Mouse (Mus musculus) layer of hippocampus, adult 18-20 months (tissue): ENCODE measurements around the gene Tnk1. TPM values are rescaled to one million over a fixed set of nuclear protein-coding genes. Genes with fewer than 3 reads are reported as not detected.
"Not testable (repeated sequence)": the region's sequence is repeated elsewhere in the genome, so short reads cannot be mapped to it uniquely, and the experiment has no call there.

Experiments
- DNase-seq, 2 experiments: peaks; one replicate each; pipeline ENCODE4 v3.0.0; 2022; ENCODE audit warnings: low spot score in 2 of 2
- total RNA-seq, 2 experiments: library from RNA; stranded (reverse); gene quantifications; 2 replicates each; pipeline ENCODE4 v1.2.3; 2021

Gene Tnk1
- total RNA-seq, 2 experiments from 2014 or later, result not detected

GRCm38 (mm10) chr11:69878952-69879351 is 20.4 kb upstream of the Tnk1 start:
- DNase-seq, result no peak

DNA sequence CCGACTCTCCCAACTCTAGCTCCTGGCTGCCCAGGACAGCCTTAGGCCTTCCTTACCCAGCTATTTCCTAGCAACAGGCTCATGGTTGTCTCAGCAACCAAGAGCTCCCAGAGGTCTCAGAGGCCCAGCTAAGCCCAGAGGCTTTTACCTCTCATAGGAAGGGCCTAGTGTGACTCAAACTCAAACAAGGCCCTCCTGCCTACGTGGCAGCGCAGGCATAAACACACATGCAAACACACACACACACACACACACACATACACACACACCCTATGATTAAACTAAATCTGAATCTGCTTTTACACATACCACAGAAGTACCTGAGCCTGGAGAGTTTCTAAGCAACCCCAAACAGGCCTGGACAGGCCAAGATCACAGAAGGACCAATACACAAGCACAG is 19.9 kb upstream of the Tnk1 start:
- DNase-seq, result no peak

GRCm38 (mm10) chr11:69877878-69878277 is 19.3 kb upstream of the Tnk1 start, which contains the start of gene Tmem95:
Gene Tmem95 (minus strand): TSS chr11:69878018.
- no peak for DNase-seq

GRCm38 (mm10) chr11:69876867-69877266 is 18.3 kb upstream of the Tnk1 start:
- peak; percentile 64 to 84 for DNase-seq

DNA sequence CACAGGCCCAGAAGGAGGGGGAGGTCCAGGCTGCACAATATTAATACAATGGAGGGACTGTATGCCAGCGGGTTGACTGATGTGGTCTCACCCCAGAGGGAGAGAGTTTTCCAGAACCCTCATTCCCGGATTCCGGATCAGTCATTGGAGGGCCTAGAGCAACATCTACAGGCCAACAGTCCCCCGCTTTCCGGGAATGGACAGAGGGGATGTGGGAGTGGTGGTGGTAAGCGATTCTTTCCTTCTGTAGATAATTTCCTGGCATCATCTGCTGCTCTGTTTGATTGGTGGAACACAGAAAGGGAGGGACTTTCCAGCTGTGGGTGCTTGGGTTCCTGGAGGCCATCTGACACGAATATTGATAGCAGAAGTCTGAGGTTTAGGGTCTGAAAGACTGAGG is 17.7 kb upstream of the Tnk1 start:
- peak; percentile 45 to 60 for DNase-seq

- no peak for DNase-seq
Measured at GRCm38 (mm10) chr11:69872451-69872850, 13.9 kb upstream of the Tnk1 start.

DNA sequence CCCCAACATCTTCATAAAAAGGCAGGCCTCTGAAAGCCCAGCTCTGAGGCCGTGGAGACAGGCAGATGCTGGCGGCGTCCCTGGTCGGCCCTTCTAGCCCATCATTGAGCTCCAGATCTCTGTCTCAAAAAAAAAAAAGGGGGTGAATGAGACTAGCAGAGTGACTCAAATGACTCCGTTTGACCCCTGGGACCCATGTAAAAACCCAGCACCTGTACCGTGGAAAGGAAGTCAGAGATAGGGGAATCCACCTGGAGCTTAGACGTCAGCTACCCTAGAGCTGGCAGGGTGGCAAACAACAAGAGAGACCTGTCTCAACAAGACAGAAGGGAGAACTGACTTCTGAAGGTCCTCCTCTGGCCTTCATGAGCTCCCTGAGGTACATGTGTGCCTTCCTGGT is 13.3 kb upstream of the Tnk1 start:
- no peak for DNase-seq

DNA sequence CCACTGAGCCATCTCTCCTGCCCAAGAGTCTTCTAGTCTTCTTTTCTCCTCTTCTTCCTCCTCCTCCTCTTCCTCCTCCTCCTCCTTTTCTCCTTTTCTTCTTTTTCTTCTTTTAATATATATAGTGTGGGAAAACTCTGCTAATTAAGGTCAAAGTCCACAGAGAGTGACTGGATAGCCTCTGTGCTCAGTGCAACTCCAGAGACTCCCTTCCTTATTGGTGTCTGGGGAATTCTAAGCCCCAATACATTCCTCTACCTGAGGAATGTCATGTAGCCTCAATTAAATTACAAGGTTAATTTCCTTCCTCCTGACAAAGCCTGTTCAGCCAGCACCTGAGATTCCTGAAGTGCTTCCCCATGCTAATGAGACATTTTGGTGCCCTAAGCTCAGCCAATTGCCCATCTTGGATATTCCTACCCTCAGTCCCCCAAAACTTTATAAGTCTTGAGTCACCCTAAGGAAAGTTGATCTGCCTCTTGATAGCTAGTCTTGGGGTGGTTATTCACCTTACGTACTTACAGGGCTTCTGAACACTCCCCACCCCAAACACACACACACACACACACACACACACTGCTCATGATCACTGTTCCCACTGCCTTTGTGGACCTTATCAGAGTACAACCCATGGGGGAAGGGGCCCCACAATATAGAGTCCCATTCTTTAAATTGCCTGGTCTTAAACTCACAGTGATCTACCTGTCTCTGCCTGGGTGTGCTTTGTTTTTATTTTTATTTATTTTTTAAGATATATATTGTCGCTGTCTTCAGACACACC is 11.9 kb upstream of the Tnk1 start:
- DNase-seq, result no peak

- DNase-seq, result no peak
Measured at GRCm38 (mm10) chr11:69867335-69867734, 8.8 kb upstream of the Tnk1 start.

DNA sequence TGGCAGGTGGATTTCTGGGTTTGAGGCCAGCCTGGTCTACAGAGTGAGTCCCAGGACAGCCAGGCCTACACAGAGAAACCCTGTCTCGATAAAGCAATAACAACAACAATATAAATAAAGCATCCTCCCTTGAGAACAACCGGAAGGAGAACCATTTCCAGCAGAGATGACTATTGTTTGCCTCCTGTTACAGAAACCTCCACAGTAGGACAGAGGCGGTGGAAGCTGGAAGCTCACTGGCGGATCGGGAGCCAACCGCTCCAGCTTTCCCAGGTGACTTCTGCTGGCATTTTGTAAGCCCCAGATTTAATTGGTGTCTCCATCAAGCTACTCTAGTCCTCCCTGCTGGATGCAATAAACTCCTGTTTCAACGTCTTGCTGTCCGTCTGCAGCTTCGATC is 7.0 kb upstream of the Tnk1 start:
- DNase-seq, result no peak

DNA sequence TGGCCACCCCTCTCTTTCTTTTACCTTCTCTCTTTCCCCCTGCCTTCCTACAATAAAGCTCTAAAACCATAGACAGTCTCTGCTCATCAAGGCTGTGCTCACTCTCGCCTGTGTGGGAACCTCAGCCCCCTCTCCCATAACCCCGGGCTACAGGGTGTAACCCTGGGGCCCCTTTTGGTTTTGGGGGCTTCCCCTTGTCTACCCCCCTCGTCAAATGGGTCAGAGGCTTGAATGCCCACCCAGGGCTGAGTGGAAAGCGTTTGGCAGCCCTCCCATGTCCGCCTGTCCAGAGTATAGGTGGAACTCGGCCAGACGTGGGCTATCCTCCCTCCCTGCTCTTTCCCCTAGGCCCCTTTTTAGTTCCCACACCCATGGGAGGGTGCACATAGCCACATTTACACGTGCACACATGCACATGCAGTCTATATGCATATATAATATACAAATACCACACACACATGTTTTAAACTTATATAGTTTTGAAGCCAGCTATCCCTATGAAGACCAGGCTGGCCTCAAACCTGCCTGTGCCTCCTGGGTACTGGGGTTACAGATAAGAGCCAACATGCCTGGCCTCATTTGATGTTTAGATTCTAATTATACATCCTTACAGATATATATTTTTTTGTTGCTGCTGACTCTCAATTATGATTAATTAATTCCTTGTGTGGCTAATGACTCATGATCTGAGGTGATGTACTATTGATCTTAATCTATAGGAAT is 5.8 kb upstream of the Tnk1 start:
- no peak for DNase-seq

DNA sequence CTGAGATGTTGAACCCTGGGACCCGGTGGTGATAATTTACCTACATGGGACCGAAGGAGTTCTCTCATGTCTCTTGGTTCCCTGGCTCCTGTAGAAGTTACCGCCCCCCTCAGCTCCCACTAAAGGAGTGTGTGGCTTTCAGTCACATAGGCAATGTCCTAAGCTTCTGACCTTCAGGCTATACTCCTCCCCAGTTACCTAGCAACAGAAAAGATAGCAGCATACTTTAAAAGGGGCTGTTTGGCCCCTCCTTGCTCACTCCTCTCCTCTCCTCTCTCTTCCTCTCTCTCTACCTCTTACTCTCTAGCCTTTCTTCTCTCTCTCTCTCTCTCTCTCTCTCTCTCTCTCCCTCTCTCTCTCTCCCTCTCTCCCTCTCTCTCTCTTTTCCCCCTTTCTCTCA is 5.2 kb upstream of the Tnk1 start:
- not testable (repeated sequence) for DNase-seq

GRCm38 (mm10) chr11:69855347-69855746 is 3.2 kb downstream of the Tnk1 start:
- no peak for DNase-seq

DNA sequence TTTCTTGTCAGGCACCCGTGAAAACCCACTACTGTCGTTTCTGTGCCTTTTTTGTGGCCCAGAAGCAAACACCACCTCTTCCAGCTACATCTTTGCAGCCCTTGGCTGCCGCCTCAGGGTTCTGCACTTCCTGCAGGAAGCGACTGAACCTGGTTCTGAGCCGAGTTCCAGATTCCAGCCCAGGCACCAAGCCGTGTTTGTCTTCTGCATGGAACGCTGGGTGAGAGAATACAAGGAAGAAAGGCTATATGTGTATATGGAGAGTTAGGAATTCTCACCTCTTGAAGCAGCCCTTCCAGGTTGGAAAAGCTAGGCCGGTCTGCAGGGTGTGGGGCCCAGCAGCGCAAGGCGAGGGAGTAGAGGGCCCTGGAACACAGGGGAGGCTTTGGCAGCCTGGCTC is 3.9 kb downstream of the Tnk1 start:
- no peak for DNase-seq

GRCm38 (mm10) chr11:69853994-69854393 is 4.5 kb downstream of the Tnk1 start:
- no peak for DNase-seq

DNA sequence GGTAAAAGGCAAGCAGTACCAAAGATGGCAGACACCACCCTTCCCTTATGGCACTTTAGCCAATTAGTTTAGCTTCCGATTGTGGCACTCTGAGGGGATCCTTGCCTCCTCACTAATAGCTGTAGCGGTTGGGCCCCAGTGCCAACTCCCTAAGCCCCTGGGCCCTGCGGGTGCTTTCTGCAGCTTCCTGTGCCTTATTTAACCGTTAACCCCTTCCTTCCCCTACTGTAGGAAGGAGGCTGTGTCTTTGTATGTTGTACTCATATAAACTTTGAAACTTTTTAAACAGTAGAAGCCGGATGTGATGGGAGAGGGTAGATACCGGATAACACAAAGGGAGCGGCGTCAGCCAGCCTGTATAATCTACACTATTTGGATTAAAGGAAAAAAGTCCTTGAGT is 7.8 kb downstream of the Tnk1 start:
- DNase-seq, result no peak

GRCm38 (mm10) chr11:69849884-69850283 is 8.6 kb downstream of the Tnk1 start:
- DNase-seq, result no peak

DNA sequence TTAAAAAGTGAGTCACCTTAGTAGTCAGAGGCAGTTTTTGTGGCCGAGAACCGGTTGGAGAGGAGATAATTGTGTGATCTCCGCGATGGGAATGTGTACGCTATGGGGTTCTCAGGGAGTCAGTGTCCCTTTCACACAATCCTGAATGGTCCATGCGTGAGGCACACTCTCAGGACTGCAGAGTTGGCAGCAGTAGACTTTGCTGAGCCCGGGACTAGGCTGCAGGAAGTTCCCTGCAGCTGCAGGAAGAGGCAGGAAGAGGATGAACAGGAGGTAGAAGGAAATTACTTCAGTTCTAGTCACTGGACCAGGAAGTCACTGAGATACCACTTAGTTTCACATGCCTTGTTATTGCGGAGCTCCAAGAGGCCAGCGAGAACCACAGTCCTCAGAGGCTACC is 9.4 kb downstream of the Tnk1 start:
- DNase-seq, result no peak

DNA sequence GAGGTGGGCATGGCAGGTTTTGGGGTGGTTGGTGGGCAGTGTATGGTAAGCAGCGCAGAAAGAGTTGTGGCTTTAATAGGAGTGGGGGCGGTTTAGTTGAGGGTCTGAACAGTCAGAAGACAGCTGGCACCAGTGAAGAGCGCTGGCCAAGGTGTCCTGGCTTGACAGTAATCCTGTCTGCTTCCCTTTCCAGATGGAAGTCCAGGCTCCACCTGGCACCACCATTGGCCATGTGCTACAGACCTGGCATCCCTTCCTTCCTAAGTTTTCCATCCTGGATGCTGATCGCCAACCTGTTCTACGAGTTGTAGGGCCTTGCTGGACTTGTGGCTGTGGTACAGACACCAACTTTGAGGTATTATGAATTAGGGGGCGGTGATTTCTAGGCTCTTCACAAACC is 10.5 kb downstream of the Tnk1 start:
- no peak for DNase-seq

DNA sequence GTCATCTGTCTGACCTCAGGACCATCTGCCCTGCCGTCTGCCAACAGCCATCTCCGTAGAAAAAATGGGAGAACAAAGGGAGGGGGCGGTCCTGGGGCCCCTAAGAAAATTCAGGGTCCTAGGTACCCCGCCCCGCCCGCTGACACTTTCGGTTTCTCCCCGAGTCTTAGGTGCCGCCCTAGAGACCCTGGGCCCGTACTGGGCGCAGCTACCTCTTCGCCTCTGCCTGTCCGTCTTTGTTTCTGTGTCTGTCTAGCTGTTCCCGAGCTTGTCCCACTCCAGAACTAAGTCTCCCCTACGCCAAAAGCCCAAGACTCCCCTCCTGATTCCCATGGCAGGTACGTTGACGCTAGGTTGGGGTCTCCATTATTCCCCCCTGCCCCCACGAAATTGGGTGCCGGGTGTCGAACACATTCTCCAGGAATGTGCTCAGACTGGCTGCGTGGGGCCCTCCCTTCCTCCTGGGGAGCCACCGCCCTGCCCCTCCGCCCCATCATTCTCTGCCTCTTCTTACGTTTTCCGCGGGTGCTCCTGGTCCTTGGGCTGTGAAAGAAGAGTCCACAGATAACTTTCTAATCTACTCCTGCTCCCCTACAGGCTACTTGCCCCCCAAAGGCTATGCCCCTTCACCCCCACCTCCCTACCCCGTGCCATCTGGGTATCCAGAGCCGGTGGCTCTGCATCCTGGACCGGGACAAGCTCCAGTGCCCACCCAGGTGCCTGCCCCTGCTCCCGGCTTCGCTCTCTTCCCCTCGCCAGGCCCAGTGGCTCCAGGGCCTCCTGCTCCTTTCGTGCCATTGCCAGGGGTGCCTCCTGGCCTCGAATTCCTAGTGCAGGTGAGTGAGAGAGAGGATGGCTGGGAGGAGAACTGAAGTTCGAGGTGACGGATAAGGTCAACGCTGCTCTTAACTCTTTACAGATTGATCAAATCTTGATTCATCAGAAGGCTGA is 11.5 kb downstream of the Tnk1 start:
- DNase-seq, result no peak

DNA sequence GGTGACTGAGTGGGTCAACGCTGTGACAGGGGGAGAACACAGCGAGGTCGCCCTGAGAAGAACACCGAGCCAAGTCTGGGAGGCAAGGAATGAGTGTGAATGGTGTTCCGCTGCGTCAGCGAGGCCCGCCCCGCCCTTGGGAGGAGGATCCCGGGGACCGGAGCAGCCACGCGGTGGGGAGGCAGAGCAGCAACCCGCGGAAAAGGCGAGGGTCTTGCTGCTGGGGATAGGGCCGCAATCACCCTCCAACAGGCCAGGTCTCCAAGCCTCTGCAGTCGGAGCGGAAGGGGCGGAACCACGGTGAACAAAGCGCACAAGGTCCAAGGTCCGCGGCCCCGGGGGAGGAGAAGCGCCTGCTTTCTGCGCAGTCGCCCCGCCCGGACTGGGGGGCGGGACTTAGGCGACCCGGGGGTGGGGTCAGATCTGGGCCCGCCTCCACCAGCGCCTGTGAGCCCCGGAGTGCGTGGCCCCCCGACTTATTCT is 12.3 kb downstream of the Tnk1 start, which contains the start of gene Plscr3:
Gene Plscr3, plus strand, starts transcription at position 179 of the 483 bp plus-strand sequence.
- peak; percentile 78 to 85 for DNase-seq
